Mouse (Mus musculus): ENCODE measurements at regions not wholly inside any gene's neighbourhood (a gene's known extent, or its start where the extent isn't known, plus 50 kb on each side); places are given as distances from the start of the nearest gene placed in this dataset.

- no peak for DNase-seq (ENCODE audit: extremely low spot score)
Measured at GRCm38 (mm10) chr1:14421030-14421429, 1672.1 kb downstream of the 4930444P10Rik start.

- DNase-seq (ENCODE audit: extremely low spot score): no peak
Measured at GRCm38 (mm10) chr1:14413826-14414445, 1679.2 kb downstream of the 4930444P10Rik start.

- DNase-seq (ENCODE audit: extremely low spot score): no peak
Measured at GRCm38 (mm10) chr1:14369957-14370833, 1722.9 kb downstream of the 4930444P10Rik start.

GRCm38 (mm10) chr1:14359998-14360640 lies 1733.0 kb downstream of the 4930444P10Rik start:
- peak; percentile 48 for DNase-seq (ENCODE audit: extremely low spot score)

All from embryo, embryonic 9.5 days (tissue).